Mouse (Mus musculus) forebrain, postnatal 0 days (tissue): ENCODE results near the gene Pecam1. TPM values are rescaled to one million over a fixed set of nuclear protein-coding genes. Genes with fewer than 3 reads are reported as not detected.

Experiments used
- ATAC-seq: fragments of 200-750 bp; cut with Nextera tagmentation; 2 replicates; pipeline ENCODE4 v1.8.0; 2017; ENCODE audit warnings: mild to moderate bottlenecking, moderate library complexity
- DNase-seq: peaks from one replicate; pipeline ENCODE4 v3.0.0-alpha.2; 2015
- H3K27ac ChIP-seq: fragments of 300-500 bp; sonication (generic); 2 replicates; pipeline ENCODE4 v1.5.1; 2014; ENCODE audit warnings: low read depth, mild to moderate bottlenecking, antibody characterized with exemption, low read length, moderate library complexity, mixed read lengths
- H3K27me3 ChIP-seq: fragments of 300-500 bp; sonication (generic); 2 replicates; pipeline ENCODE4 v1.6.1; 2014; ENCODE audit warnings: mild to moderate bottlenecking, low read length, mixed read lengths; ENCODE audit not compliant: insufficient read depth
- H3K36me3 ChIP-seq: fragments of 300-500 bp; sonication (generic); 2 replicates; pipeline ENCODE4 v1.6.1; 2014; ENCODE audit warnings: mild to moderate bottlenecking, moderate library complexity; ENCODE audit not compliant: insufficient read depth
- H3K4me1 ChIP-seq: fragments of 300-500 bp; sonication (generic); 2 replicates; pipeline ENCODE4 v1.6.1; 2014; ENCODE audit warnings: antibody characterized with exemption; ENCODE audit not compliant: insufficient read depth
- H3K4me2 ChIP-seq: fragments of 300-500 bp; sonication (generic); 2 replicates; pipeline ENCODE4 v1.6.1; 2014; ENCODE audit warnings: low read depth, mild to moderate bottlenecking, moderate library complexity
- H3K4me3 ChIP-seq: fragments of 300-500 bp; sonication (generic); 2 replicates; pipeline ENCODE4 v1.5.1; 2014; ENCODE audit warnings: low read depth, low read length, mixed read lengths
- H3K9ac ChIP-seq: fragments of 300-500 bp; sonication (generic); 2 replicates; pipeline ENCODE4 v1.6.1; 2014; ENCODE audit warnings: mild to moderate bottlenecking
- H3K9me3 ChIP-seq: fragments of 300-500 bp; sonication (generic); 2 replicates; pipeline ENCODE4 v1.6.1; 2016; ENCODE audit warnings: low read length
- CTCF ChIP-seq: sonication (generic); IDR thresholded peaks from 2 replicates; pipeline ENCODE4 v1.5.1; 2016; ENCODE audit warnings: antibody characterized with exemption, control low read depth, low read depth
- WGBS: fragments of 180-500 bp; shearing (Covaris S2); extraction: QIAGEN DNeasy Blood & Tissue Kit; methylation state at CpG from one replicate; pipeline ENCODE4 v1.1.7; 2014; 5-methylcytosine and 5-hydroxymethylcytosine counted together
- microRNA-seq, 2 experiments: library from miRNA; unstranded; fragments of <30 nt; microRNA quantifications; one replicate each; pipeline ENCODE4; 2016
- polyA plus RNA-seq: library from polyadenylated mRNA; unstranded; fragments of >200 nt; fragmentation: Nextera tagmentation; extraction: Ambion mirVana; gene quantifications from 2 replicates; pipeline ENCODE4 v1.2.1, GENCODE M21; 2015
- total RNA-seq: library from RNA; depleted of rRNA; stranded (reverse); fragments of >200 nt; gene quantifications from 2 replicates; pipeline ENCODE4 v1.2.3, GENCODE M21; 2014; rRNA removed

The Pecam1 gene
- total and polyA plus RNA-seq, 2 experiments from 2014 or later = 10.6 to 22.4 TPM

DNA sequence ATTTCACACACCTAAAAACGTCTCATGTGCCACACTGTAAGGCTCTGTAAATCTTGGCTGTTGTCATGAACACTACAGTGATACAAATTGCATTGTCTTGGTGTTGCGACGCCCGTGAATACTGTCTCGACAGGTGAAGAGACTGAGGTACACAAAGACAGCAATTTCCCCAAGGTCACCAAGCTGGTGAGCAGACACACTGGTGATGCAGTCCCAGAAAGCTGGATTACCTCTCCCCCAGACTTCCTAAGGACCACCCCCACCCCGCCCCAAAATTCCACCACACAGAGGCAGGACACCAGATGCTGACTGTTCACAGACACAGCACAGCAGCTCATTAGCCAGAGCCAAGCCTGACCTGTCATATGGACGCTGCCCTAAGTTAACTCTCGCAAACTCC, 140.7 kb downstream of the Pecam1 start:
- TF ChIP-seq CTCF = no peak
- H3K27ac ChIP-seq = no peak overlapping the region
- peaks cover 4% of the 10 kb centered on the region; the same call in 1 of the 2 replicates for H3K4me1 ChIP-seq
- no peaks in the 10 kb centered on the region for H3K27me3 ChIP-seq
- 78% methylated on average over 8 of the region's 8 CpGs for WGBS
- H3K36me3 ChIP-seq = no peaks in the 10 kb centered on the region
- H3K4me2 ChIP-seq = no peak overlapping the region
- no peak for ATAC-seq
- DNase-seq = no peak
- H3K9me3 ChIP-seq = no peaks in the 10 kb centered on the region
- H3K9ac ChIP-seq = no peak overlapping the region
- no peak overlapping the region for H3K4me3 ChIP-seq

DNA sequence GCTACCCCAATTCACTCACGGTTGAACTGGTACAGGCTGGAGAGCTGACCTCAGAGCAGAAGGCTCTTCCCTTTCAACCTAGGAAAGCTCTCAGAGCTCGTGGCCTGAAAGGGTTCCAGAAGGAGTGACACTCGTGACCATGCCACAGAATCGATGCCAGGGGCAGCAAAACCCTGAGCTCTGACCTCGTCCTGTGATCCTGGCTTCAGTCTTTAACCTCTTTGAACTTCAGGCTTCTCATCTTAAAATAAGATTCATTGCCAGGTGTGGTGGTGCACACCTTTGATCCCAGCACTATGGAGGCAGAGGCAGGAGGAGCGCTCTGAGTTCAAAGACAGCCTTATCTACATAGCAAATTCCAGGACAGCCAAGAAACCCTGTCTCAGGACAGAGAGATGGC, 143.1 kb downstream of the Pecam1 start:
- H3K4me2 ChIP-seq = no peak overlapping the region
- no peak overlapping the region for H3K27ac ChIP-seq
- no peaks in the 10 kb centered on the region; the same call in 1 of the 2 replicates for H3K4me1 ChIP-seq
- no peak overlapping the region for H3K4me3 ChIP-seq
- H3K27me3 ChIP-seq = no peaks in the 10 kb centered on the region
- H3K36me3 ChIP-seq = no peaks in the 10 kb centered on the region
- no peaks in the 10 kb centered on the region for H3K9me3 ChIP-seq
- TF ChIP-seq CTCF = no peak
- H3K9ac ChIP-seq = no peak overlapping the region
- DNase-seq = no peak
- ATAC-seq = no peak
- WGBS = 52% methylated on average over 6 of the region's 6 CpGs

DNA sequence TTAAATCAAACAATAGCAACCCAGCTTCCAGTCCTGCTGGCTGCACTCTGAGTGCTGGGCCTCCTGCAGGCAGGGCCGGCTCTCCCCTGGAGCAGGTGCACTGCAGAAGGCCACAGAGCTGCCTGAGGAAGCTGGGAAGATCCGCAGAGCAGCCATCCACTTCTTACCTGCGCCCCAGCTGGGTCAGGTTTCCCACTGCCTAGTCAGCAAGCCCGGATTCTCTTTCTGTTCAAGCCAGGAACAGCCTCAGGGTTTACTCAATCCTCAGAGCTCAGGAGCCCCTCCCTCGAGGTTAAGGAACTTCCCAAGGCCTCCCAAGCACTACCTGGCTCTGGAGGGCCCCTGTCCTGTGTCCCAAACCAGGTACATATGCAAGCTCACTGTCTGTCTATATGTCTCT, 144.4 kb downstream of the Pecam1 start:
- no peak overlapping the region for H3K27ac ChIP-seq
- no peak overlapping the region for H3K4me3 ChIP-seq
- no peaks in the 10 kb centered on the region for H3K27me3 ChIP-seq
- 43% methylated on average over 5 of the region's 5 CpGs for WGBS
- H3K9ac ChIP-seq = no peak overlapping the region
- TF ChIP-seq CTCF = no peak
- no peaks in the 10 kb centered on the region for H3K9me3 ChIP-seq
- H3K4me1 ChIP-seq = no peaks in the 10 kb centered on the region
- DNase-seq (no peak), ATAC-seq (no peak)
- H3K36me3 ChIP-seq = no peaks in the 10 kb centered on the region
- H3K4me2 ChIP-seq = no peak overlapping the region

Small RNAs within 50 kb of the gene (microRNA-seq; reads per million reads assigned to microRNA genes)
- gene Gm25994 (0 reads per million in 2 experiments), gene Mir3064 (11.6 to 15.4 reads per million in 2 experiments)

Other genes with a start within 250 kb of the Pecam1 start
- 44.7 and 49.3 TPM in 2 replicates for gene Tex2, start 137.2 kb downstream of the Pecam1 start, total RNA-seq
- 17.5 and 23.0 TPM in 2 replicates for gene Tex2, start 137.2 kb downstream of the Pecam1 start, polyA plus RNA-seq
- gene Milr1, start 598 bp upstream of the Pecam1 start, total RNA-seq = 1.5 TPM in 1 of 2 replicates, not detected in the other
- 0.55 and 1.0 TPM in 2 replicates for gene Milr1, start 598 bp upstream of the Pecam1 start, polyA plus RNA-seq
- gene Polg2, start 28.9 kb upstream of the Pecam1 start, total RNA-seq = 9.5 and 10.5 TPM in 2 replicates
- gene Polg2, start 28.9 kb upstream of the Pecam1 start, polyA plus RNA-seq = 10.0 and 11.3 TPM in 2 replicates
- 462 and 530 TPM in 2 replicates for gene Ddx5, start 38.6 kb upstream of the Pecam1 start, total RNA-seq
- gene Ddx5, start 38.6 kb upstream of the Pecam1 start, polyA plus RNA-seq = 274 and 306 TPM in 2 replicates
- 13.8 and 15.8 TPM in 2 replicates for gene Cep95, start 38.6 kb upstream of the Pecam1 start, total RNA-seq
- gene Cep95, start 38.6 kb upstream of the Pecam1 start, polyA plus RNA-seq = 4.7 and 6.9 TPM in 2 replicates
- 44.3 and 46.1 TPM in 2 replicates for gene Smurf2, start 170.1 kb upstream of the Pecam1 start, total RNA-seq
- gene Smurf2, start 170.1 kb upstream of the Pecam1 start, polyA plus RNA-seq = 6.6 and 7.4 TPM in 2 replicates
- gene Kpna2, start 248.9 kb upstream of the Pecam1 start, total RNA-seq = 75.5 and 83.5 TPM in 2 replicates
- 100 and 102 TPM in 2 replicates for gene Kpna2, start 248.9 kb upstream of the Pecam1 start, polyA plus RNA-seq